Mouse (Mus musculus): ENCODE data around the gene Sgo2a.

DNA sequence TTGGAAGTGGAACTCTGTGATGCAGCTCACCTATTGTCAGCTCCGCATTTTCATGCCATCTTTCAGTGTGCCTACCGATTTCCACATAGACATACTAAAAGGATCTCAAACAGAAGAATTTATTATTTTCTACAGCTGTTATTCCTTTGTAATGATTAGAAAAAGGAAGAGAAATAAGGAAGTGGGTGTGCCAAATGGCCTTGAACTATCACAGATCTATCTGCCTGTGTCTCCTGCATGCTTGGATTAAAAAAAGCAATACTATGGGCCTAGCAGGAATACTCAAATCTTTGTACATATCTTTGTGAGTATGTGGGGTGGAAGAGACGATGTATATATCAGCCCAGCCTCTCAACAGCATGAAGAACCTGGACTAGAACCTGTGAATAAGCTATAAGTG lies 18.9 kb upstream of the Sgo2a start:
- TF ChIP-seq CTCF (IDR thresholded peaks at IDR 0.05; ENCODE audit: low read depth) (no peak), EP300 (IDR thresholded peaks at IDR 0.05; ENCODE audit: low read depth) (no peak)
